Mouse (Mus musculus) CD4-positive, CD25-positive, alpha-beta regulatory T cell, adult 4 months (primary cell): ENCODE results near the gene Gm11007. TPM values are rescaled to one million over a fixed set of nuclear protein-coding genes. Genes with fewer than 3 reads are reported as not detected.
"Not testable (repeated sequence)": the region's sequence is repeated elsewhere in the genome, so short reads cannot be mapped to it uniquely, and the experiment has no call there.

Source experiments
- ATAC-seq: one replicate; pipeline ENCODE4 v1.8.0; 2017
- polyA plus RNA-seq, 2 experiments: library from polyadenylated mRNA; unstranded; fragments of 100-300 nt; shearing (Covaris generic); gene quantifications; one replicate each; pipeline ENCODE4 v1.2.1; 2017

Gm11007 gene
- 10 to 100 TPM in 1 of 2 experiments, not detected in 1; 10.2 TPM for polyA plus RNA-seq

- ATAC-seq: not testable (repeated sequence)
Measured at GRCm38 (mm10) chr2:175643678-175644077, at the start of gene Gm11007. Gm11007 (plus strand) TSS chr2:175643978.

Other genes with a start within 250 kb of the Gm11007 start
- 10 to 100 TPM in 1 of 2 experiments, 1 to 10 TPM in 1; 7.9 to 15.8 TPM for gene Gm4724, start 208.2 kb upstream of the Gm11007 start, polyA plus RNA-seq
- gene Zfp965, start 174.0 kb upstream of the Gm11007 start, polyA plus RNA-seq: 1 to 10 TPM; 3.6 to 8.4 TPM
- gene Zfp969, start 59.7 kb downstream of the Gm11007 start, polyA plus RNA-seq: 10 to 100 TPM; 12.0 to 14.5 TPM
- gene Gm2007, start 97.6 kb downstream of the Gm11007 start, polyA plus RNA-seq: 10 to 100 TPM in 1 of 2 experiments, not detected in 1; 10.2 TPM
- 1 to 10 TPM in 1 of 2 experiments, not detected in 1; 2.1 TPM for gene Gm14288, start 157.1 kb downstream of the Gm11007 start, polyA plus RNA-seq
- gene Gm6710, start 225.2 kb downstream of the Gm11007 start, polyA plus RNA-seq: 10 to 100 TPM in 1 of 2 experiments, 1 to 10 TPM in 1; 9.2 to 12.0 TPM